Mouse (Mus musculus) intestine, embryonic 14.5 days (tissue): ENCODE measurements at regions not wholly inside any gene's neighbourhood (a gene's known extent, or its start where the extent isn't known, plus 50 kb on each side); places are given as distances from the start of the nearest gene placed in this dataset.

Source experiments
- ATAC-seq: fragments of 200-750 bp; cut with Nextera tagmentation; replicated peaks from 2 replicates; pipeline ENCODE4 v1.8.0; 2017; ENCODE audit warnings: low read depth, moderate number of reproducible peaks, moderate TSS enrichment, moderate library complexity; ENCODE audit not compliant: low FRiP score, low TSS enrichment
- DNase-seq: peaks from one replicate; pipeline ENCODE4 v3.0.0-alpha.2; 2018; ENCODE audit warnings: low spot score
- H3K27ac ChIP-seq: fragments of 300-500 bp; sonication (generic); 2 replicates; pipeline ENCODE4 v1.5.1; 2014; ENCODE audit warnings: low read depth, mild to moderate bottlenecking, control low read depth
- H3K27me3 ChIP-seq: fragments of 300-500 bp; sonication (generic); replicated peaks from 2 replicates; pipeline ENCODE4 v1.6.1; 2014; ENCODE audit warnings: low read length, control low read depth; ENCODE audit not compliant: control insufficient read depth, insufficient read depth
- H3K36me3 ChIP-seq: fragments of 300-500 bp; sonication (generic); 2 replicates; pipeline ENCODE4 v1.6.1; 2014; ENCODE audit warnings: low read length, control low read depth; ENCODE audit not compliant: control insufficient read depth, insufficient read depth
- H3K4me1 ChIP-seq: fragments of 300-500 bp; sonication (generic); replicated peaks from 2 replicates; pipeline ENCODE4 v1.6.1; 2014; ENCODE audit warnings: low read length, control low read depth, mixed read lengths; ENCODE audit not compliant: control insufficient read depth, insufficient read depth
- H3K4me2 ChIP-seq: fragments of 300-500 bp; sonication (generic); 2 replicates; pipeline ENCODE4 v1.6.1; 2014; ENCODE audit warnings: low read length
- H3K4me3 ChIP-seq: fragments of 300-500 bp; sonication (generic); 2 replicates; pipeline ENCODE4 v1.5.1; 2014; ENCODE audit warnings: low read depth, low read length, control low read depth, mixed read lengths
- H3K9ac ChIP-seq: fragments of 300-500 bp; sonication (generic); 2 replicates; pipeline ENCODE4 v1.6.1; 2014; ENCODE audit warnings: mild to moderate bottlenecking, low read length
- H3K9me3 ChIP-seq: fragments of 300-500 bp; sonication (generic); 2 replicates; pipeline ENCODE4 v1.6.1; 2016; ENCODE audit warnings: low read length, control low read depth; ENCODE audit not compliant: control insufficient read depth
- WGBS: fragments of 180-500 bp; shearing (Covaris S2); extraction: QIAGEN DNeasy Blood & Tissue Kit; methylation state at CpG from one replicate; pipeline ENCODE4 v1.1.7; 2014; 5-methylcytosine and 5-hydroxymethylcytosine counted together

DNA sequence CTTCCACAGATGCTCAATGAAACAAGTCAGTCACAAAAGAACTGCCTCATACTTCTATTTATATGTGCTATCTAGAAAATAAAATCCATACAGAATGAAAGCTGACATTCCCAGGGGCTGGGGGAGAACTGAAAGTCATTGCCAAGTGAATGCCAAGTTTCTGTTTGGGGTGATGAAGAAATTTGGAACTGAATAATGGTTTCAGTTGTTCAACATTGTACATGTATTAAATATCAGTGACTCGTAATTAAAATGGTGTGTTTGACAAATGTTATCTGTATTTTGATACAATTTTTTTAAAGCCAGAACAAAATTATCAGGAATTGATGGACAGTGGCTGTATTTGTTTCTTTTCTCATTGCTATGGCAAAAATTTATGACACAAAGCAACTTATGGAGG is 177.3 kb upstream of the Castor2 start:
- ATAC-seq: no peak
- Histone ChIP-seq H3K4me1 (no peaks in the 10 kb centered on the region), H3K4me3 (no peak overlapping the region), H3K9me3 (no peaks in the 10 kb centered on the region), H3K4me2 (no peak overlapping the region), H3K27ac (no peak overlapping the region), H3K27me3 (no peaks in the 10 kb centered on the region), H3K36me3 (no peaks in the 10 kb centered on the region), H3K9ac (no peak overlapping the region)
- no peak for DNase-seq
- 84% methylated on average over 1 of the region's 1 CpGs for WGBS

DNA sequence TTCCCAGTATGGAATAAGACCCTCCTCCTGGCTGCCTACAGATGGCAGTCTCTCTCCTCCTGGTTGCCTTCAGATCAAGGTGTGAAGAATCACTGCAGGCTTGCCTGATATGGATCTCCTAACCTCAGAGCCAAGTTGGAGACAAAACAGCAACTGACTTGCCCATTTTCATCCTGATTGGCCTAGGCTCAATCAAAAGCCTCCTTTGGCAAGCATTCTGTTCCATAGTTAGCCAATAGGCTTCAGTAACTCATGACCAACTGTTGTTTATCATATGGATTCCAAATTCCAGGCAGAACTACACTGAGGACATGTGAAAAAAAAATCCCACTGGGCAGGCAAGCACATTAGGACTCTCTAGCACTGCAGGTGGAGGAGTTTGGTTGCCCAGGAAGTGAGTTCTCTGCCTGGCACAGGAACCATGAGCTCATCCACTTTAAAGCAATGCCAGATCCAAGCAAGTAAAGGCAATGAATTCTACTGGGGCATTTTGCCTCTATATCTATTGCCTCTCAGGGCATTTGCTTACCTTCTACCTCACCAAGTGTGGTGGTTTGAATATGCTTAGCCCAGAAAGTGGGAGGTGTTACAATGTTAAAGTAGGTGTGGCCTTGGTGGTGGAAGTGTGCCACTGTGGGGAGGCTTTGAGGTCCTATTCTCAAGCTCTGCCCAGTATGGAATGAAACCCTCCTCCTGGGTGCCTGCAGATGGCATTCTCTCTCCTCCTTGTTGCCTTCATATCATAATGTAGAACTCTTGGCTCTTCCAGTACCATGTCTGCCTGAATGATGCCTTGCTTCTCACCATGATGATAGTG is 183.6 kb upstream of the Castor2 start:
- DNase-seq (no peak), ATAC-seq (no peak)
- Histone ChIP-seq H3K9ac (no peak overlapping the region), H3K27me3 (no peaks in the 10 kb centered on the region), H3K4me2 (no peak overlapping the region), H3K9me3 (no peaks in the 10 kb centered on the region), H3K36me3 (no peaks in the 10 kb centered on the region), H3K27ac (no peak overlapping the region), H3K4me3 (no peak overlapping the region), H3K4me1 (no peaks in the 10 kb centered on the region)

DNA sequence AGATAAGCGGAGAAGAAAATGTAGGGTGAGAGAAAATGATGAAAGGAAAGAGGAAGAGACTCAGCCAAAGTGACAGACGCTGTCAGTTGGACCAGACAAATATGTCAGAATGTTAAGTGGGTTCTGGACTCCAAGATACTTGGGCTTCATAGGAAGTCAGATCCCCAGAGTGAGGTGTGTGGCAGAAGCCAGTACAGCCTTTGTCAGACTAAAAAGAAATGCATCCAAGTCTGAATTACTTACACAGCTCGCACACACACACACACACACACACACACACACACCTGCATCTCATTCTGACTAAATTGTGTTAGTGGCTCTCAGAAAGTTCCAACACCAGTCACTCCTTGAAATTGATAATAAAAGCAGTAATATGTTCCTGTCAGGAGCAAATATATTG is 192.1 kb upstream of the Castor2 start:
- H3K4me2 ChIP-seq: no peak overlapping the region
- no peaks in the 10 kb centered on the region for H3K9me3 ChIP-seq
- H3K27ac ChIP-seq: no peak overlapping the region
- WGBS: 87% methylated on average over 3 of the region's 3 CpGs
- no peak for ATAC-seq
- no peaks in the 10 kb centered on the region for H3K36me3 ChIP-seq
- no peak overlapping the region for H3K9ac ChIP-seq
- H3K4me3 ChIP-seq: no peak overlapping the region
- H3K27me3 ChIP-seq: no peaks in the 10 kb centered on the region
- DNase-seq: no peak
- H3K4me1 ChIP-seq: no peaks in the 10 kb centered on the region

DNA sequence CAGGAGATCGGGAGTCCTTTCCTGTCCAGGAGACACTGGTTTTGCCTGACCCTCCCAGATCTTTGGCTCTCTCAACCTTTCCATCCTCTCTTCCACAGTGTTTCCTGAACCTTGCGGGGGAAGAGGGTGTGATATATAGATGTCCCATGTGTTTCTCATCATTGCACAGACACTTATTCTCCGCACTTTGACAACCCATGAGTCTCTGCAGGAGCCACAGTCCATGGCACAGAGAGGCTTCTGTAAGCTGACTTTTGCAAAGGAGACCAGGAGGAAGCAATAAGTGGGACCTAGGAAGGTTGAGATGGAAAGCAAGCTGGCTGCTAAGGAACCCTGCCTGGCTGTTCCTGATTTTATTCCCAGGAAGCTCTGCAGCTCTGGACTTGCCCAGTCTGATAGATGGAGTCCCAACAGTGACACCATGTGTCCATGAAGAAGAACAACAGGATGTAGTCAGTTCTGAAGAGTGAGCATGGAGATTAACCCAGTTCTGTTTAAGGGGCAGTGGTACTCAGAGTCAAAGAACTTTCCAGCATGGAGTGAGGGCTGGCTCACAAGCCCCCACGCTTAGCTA is 201.4 kb upstream of the Castor2 start:
- no peaks in the 10 kb centered on the region for H3K4me1 ChIP-seq
- DNase-seq: peak; percentile 52
- no peak overlapping the region for H3K4me2 ChIP-seq
- no peak for ATAC-seq
- no peak overlapping the region for H3K9ac ChIP-seq
- WGBS: 68% methylated on average over 4 of the region's 4 CpGs
- H3K27ac ChIP-seq: no peak overlapping the region
- no peak overlapping the region for H3K4me3 ChIP-seq
- no peaks in the 10 kb centered on the region for H3K27me3 ChIP-seq
- H3K36me3 ChIP-seq: no peaks in the 10 kb centered on the region
- H3K9me3 ChIP-seq: no peaks in the 10 kb centered on the region

DNA sequence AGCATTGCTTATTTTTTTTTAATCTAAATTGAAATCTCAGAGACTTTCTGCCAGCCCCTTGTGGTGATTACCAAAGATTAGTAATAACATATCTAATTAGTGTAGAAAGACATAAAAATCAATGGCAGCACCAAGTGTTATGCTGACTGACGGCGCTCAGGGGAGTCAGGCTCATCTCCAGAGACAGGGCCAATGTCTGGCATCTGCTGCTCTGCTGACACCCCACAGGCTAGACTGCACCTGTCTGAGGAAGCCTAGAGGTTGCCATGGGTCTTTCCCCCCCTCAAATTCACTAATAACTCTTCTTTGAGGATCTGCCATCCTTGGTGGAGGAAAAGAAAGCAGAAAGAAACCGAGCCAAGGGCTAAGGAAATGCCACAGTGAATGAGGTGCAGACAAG is 208.8 kb upstream of the Castor2 start:
- no peak overlapping the region for H3K27ac ChIP-seq
- no peaks in the 10 kb centered on the region for H3K9me3 ChIP-seq
- no peak for ATAC-seq
- H3K27me3 ChIP-seq: no peaks in the 10 kb centered on the region
- H3K4me1 ChIP-seq: no peaks in the 10 kb centered on the region
- H3K36me3 ChIP-seq: no peaks in the 10 kb centered on the region
- DNase-seq: no peak
- no peak overlapping the region for H3K4me2 ChIP-seq
- no peak overlapping the region for H3K9ac ChIP-seq
- 83% methylated on average over 3 of the region's 3 CpGs for WGBS
- H3K4me3 ChIP-seq: no peak overlapping the region

DNA sequence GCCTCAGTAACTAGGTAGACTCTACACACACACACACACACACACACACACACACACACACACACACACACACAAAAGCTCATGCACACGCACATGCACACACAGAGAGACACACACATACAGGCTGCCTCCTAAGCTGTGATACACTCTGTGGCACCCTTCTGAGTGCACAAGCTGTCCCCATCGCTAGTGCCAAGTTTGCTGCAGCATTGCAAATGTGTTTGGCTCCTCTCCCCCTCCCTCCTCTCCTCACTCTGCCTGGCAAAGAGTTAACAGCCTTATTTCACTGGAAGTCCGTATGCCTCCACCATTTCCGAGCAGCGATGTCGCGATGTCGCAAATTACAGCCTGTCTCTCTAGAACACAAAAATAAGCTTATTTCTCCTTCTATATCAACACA is 209.7 kb upstream of the Castor2 start:
- DNase-seq: no peak
- Histone ChIP-seq H3K4me1 (peaks cover 6% of the 10 kb centered on the region; the same call in 1 of the 2 replicates), H3K9me3 (no peaks in the 10 kb centered on the region)

DNA sequence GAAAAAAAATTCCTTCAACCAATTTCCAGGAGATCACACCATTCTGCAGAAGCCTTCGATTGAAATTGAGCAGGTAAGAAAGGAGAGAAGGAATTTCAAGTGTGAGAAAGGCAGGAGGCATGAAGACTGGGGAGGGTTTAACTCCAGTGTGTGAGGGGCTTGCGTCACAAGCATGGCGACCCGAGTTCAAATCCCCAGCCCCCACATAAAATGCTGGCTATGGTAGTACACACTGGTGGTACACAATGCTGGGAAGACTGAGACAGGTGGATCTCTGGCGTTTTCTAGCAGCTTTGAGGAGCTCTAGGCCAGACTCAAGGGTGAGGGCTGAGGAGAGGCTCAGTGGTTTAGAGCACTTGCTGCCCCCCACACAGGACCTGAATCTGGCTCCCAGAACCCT is 214.0 kb upstream of the Castor2 start:
- H3K9ac ChIP-seq: no peak overlapping the region

More for the DNA sequence above, 209.7 kb upstream of the Castor2 start:
- Histone ChIP-seq H3K9ac (no peak overlapping the region), H3K4me3 (no peak overlapping the region), H3K4me2 (no peak overlapping the region), H3K27me3 (no peaks in the 10 kb centered on the region), H3K36me3 (no peaks in the 10 kb centered on the region), H3K27ac (no peak overlapping the region)
- no peak for ATAC-seq
- WGBS: 73% methylated on average over 8 of the region's 8 CpGs

DNA sequence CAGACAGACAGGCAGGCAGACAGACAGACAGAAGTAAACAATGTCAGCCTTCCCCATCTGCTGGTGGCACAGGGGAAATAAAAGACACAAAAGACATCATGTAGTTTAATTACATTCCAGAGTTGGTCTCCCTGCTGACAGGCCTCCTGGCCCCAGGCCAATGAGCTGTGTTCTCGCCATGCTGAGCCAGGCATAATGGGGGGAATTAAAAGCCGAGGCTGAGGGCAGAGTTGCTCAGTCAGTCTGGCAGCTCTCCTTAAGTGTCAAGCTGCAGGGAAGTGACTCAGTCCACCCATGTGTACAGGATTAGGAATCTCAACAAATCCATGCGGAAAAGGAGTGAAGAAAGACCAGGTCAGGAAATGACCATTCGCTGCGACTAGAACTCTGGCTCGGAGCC is 214.5 kb upstream of the Castor2 start:
- Histone ChIP-seq H3K9me3 (no peaks in the 10 kb centered on the region), H3K9ac (no peak overlapping the region), H3K27ac (no peak overlapping the region), H3K27me3 (no peaks in the 10 kb centered on the region), H3K4me1 (peaks cover 9% of the 10 kb centered on the region; the same call in 1 of the 2 replicates), H3K4me3 (no peak overlapping the region), H3K4me2 (no peak overlapping the region), H3K36me3 (no peaks in the 10 kb centered on the region)
- no peak for ATAC-seq
- WGBS: 36% methylated on average over 6 of the region's 6 CpGs
- peak; percentile 62 for DNase-seq

More for the DNA sequence above, 214.0 kb upstream of the Castor2 start:
- no peak for DNase-seq
- Histone ChIP-seq H3K36me3 (no peaks in the 10 kb centered on the region), H3K4me2 (no peak overlapping the region), H3K27ac (no peak overlapping the region), H3K4me3 (no peak overlapping the region), H3K27me3 (no peaks in the 10 kb centered on the region), H3K4me1 (peaks cover 9% of the 10 kb centered on the region; the same call in 1 of the 2 replicates), H3K9me3 (no peaks in the 10 kb centered on the region)
- WGBS: 86% methylated on average over 5 of the region's 5 CpGs
- ATAC-seq: no peak

DNA sequence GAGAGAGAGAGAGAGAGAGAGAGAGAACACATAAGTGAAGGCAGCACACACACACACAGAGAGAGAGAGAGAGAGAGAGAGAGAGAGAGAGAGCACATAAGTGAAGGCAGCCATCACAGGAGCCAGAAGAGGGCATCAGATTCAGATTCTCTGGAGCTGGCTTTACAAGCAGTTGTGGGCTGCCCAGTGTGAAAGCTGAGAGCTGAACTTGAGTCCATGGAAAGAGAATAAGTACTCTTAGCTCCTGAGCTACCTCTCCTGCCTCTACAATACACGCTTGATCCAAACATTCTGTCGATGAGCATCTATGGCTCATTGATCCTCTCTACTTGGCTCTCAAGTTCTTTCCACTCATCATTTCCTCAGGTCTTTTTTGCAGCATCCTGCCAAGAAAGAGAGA is 214.9 kb upstream of the Castor2 start:
- Histone ChIP-seq H3K36me3 (no peaks in the 10 kb centered on the region), H3K9ac (no peak overlapping the region), H3K9me3 (no peaks in the 10 kb centered on the region), H3K27ac (no peak overlapping the region), H3K4me2 (no peak overlapping the region), H3K4me1 (peaks cover 9% of the 10 kb centered on the region; the same call in 1 of the 2 replicates), H3K4me3 (no peak overlapping the region), H3K27me3 (no peaks in the 10 kb centered on the region)
- ATAC-seq: no peak
- 74% methylated on average over 2 of the region's 2 CpGs for WGBS
- DNase-seq: no peak
